Mouse (Mus musculus): ENCODE results near the gene Flt3l.

The Flt3l gene

DNA sequence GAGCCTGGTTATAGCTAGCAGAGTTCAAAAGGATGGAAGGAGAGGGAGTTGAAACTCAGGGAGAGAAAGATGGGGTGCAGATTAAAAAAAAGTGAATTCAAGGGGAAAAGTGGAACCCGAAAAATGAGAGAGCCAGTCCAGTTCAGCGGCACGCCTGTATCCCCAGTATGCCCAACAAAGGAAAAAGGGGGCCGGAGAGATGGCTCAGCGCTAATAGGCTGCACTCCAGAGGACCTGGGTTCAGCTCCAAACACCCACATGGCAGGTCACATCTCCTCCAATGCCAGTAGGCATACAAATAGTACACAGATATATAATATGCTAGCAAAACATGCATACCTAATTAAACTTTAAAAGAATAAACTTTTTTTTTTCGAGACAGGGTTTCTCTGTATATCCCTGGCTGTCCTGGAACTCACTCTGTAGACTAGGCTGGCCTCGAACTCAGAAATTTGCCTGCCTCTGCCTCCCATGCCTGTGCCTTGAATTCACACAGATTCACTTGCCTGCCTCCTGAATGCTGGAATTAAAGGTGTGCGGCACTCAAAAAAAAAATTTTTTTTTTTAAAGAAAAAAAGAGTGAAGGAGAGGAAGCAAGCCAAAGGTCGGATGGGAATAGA lies 26.9 kb upstream of the Flt3l start:
- WGBS: 65% methylated on average over 9 of the region's 9 CpGs

DNA sequence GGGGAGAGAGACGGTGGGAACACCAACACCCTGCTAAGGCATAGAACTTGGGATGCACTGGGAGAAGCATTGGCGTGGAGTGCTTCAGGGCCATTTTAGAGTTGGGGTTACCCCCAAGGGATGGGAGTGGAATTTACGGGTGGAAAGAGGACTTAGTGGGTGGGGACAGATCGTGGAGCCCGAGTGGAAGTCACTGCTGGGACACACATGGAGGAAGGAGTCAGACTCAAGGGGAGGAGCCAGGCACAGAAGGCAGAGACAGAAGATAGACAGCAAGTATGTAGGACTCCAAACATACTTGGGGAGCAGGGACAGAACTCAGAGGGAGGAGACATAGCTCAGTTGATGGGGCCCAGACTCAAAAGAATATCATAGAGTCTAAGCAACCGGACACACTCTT lies 26.3 kb upstream of the Flt3l start:
- WGBS: 14% methylated on average over 6 of the region's 6 CpGs

DNA sequence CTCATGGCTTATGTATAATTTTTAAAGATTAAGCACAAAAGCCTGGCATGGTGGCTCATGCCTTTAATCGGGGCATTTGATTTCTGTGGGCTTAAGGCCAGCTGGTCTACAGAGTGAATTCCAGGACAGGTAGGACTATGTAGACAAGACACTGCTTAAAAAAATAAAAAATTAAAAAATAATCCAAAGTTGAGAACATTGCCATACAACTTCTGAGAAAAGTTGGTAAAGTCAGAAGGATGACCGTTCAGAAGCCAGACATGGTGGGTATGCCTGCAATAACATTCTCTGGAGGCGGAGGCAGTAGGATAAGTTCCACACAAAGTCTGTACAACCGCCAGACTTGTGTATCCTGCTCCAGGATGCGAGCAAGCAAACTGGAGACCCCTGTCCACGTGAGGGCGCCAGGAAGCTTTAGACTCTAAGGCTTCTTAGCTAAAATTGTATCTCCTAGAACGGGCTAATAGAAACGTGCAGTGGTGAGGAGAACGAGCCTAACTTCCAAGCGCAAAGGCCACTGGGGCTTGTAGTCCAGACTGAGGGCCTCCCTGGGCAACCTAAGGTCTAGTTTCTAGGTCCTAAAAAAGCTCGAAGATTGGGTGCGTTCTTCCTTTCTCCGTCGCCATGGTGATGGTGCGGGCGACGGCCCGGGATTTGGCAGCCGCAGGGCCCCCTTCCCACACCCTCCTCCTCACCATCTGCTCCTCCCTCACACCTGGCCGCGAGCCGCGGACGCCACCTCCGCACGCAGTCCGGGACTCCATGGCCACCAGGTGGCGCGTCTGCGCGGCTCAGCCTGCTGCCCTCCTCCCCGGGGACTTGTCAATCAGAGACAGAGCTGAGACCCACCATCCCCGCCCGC lies 25.6 kb upstream of the Flt3l start:
- WGBS: 3% methylated on average over 35 of the region's 35 CpGs

DNA sequence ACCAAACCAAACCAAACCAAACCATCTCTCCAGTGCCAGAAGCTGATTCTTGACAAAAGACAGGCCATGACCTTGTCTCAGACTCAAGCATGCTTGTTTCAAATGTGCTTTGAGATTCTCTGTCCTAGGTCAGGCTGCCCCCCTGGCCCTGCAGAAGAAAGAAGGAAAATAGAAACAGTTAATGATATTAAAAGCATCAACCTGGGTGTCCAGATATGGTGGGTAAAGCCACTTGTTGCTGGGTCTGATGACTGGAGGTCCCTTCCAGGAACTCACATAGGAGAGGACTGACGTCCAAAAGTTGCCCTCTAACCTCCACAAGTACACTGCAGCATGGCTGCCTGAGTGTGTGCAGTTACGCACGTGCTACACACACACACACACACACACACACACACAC lies 24.6 kb upstream of the Flt3l start:
- WGBS: 90% methylated on average over 3 of the region's 3 CpGs

DNA sequence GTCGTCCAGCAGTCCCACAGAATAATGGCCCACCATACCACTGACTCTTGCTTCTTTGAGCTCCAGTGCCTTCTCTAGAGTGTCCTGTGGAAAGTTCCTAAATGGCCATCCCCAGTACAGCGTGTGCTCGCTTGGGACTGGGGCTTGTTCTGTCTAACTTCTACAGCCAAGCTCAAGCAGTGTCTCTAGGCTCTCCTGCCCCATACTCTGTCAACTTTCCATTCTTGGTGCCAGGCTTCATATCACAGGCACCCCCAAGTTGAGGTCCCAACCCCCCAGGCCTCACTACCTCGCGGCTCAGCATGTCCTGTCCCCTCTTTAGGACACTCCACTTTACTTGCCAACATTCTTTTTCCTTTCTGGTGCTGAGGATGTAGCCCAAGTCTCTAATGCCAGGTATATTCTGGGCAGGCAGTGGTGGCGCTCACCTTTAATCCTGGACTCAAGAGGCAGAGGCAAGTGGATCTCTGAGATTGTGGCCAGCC lies 24.1 kb upstream of the Flt3l start:
- WGBS: 96% methylated on average over 6 of the region's 6 CpGs

DNA sequence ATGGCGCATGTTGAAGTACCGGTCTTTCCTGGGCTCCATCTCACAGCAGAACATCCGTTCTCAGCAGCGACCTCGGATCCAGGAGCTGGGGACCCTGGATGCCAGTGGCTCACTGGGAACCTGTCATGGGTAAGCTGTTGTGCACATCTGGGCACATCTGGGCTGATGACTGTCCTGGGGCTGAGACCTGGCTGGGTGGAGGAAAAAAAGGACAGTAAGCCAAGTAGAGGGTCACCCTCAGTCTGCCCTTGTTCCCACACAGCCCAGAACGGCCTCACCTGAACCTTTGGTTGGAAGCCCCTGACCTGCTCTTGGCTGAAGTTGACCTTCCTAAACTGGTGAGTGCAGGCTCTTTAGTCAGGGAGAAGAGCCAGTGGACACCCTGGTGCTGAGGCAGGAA lies 22.8 kb upstream of the Flt3l start:
- 95% methylated on average over 6 of the region's 6 CpGs for WGBS

DNA sequence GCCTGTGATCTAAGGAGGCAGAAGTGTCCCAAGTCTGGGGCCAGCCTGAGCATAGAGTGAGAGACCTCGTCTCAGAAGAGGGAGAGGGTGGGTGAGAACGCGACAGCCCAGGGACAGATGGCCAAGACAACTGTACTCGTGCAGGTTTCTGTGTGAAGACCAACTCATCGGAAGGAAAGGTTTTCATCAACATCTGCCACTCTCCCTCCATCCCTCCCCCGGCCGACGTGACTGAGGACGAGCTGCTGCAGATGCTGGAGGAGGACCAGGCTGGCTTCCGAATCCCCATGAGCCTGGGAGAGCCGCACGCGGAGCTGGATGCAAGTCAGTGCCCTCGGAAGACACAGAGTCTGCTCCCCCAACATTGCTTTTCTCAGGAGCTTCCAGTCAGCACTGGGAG lies 21.2 kb upstream of the Flt3l start:
- 56% methylated on average over 14 of the region's 14 CpGs for WGBS

DNA sequence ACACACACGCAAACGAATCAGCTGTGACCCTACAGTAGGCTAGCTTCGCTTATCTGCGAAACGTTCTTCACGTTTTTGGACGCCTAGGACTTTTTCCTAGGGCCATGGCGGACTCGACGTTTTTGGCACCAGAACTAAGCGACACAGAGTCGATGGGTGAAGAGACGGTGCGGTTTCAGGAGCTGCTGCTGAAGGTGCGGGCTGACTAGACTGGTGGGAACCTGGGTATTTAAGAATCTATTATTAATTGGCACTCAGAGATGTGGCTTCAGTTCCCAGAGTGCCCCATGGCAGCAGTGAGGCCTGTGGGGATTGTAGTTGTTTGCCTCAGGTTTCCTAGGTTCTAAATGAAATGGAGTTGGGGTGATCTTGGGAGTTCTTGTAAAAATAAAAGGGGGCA lies 20.0 kb upstream of the Flt3l start:
- 93% methylated on average over 15 of the region's 15 CpGs for WGBS

DNA sequence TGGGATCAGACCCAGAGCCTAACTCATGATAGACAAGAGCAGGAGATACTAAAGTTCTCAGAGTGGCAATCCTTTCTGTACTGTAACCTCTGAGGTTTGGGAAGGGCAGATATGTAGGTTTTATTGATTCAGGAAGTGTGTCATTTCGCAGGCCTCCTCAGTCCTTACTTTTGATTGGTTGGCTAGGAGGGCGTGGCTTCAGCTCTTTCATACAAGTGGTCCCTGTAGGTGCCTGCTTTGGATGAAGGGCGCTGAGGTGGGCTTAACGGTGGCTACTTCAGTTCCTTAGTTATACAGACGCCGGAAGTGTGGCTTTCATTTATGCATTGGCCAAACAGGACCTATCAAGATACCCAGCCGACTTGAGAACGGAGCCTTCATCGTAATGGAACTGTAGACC lies 19.4 kb upstream of the Flt3l start:
- WGBS: 85% methylated on average over 9 of the region's 9 CpGs

DNA sequence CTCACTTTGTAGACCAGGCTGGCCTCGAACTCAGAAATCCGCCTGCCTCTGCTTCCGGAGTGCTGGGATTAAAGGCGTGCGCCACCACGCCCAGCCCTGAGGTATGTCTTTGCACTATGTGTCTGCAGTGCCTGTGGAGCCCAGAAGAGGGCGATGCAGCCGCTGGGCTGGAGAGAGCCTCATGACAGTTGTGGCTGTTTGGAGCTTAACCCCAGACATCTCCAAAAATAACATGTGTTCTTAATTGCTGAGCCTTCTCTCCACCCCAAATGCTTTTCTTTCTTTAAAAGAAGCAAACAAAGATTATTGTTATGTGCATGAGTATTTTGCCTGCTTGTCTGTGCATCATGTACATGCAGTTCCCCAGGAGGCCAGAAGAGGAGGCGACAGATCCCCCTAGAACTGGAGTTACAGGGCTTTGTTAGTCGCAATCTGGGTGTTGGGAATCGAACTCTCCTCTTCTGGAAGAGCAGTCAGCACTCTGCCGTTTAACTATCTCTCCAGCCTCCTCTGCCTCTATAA lies 18.8 kb upstream of the Flt3l start:
- 73% methylated on average over 12 of the region's 12 CpGs for WGBS

DNA sequence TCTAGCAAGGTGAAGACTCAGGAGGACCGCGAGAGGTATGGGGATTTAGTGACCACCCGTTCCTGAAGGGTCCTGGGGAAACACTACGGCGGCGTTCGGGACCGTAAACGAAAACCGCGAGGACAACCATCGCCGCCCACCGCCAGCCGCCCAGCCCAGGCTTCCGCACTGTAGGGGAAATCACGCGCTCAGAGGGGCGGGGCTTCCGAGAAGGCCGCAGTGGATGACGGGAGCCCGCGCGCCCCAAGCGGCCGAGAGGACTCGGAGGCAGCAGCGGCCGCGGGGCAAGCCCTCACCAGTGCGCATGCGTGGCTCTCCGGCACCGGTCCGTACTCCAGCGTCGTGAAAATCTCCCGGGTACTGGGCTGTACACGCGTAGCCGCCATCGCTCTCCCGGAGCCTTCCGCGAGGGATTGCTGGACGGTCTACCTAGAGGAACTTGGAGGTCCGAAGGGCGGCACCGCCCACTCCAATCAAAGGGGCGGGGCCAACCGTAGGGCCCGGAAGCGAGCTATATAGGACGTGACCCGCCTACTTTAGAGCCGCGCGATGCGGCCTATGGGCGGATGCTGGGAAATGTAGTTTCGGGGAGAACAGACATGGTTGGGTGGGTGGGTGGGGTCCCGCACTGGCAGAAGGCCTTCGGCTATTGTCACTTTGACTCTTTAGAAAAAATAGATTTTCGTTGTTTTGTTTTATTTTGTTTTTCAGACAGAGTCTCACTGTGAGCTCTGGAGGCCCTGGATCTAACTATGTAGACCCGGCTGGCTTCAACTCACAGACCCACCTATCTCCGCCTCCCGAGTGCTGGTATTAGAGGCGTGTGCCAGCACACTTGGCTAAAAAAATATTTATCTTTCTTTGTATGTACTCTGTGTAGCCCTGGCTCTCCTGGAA lies 18.1 kb upstream of the Flt3l start, which contains the start of the genes Pih1d1 and Aldh16a1:
Gene Pih1d1 (plus strand): TSS at position 208 of the 897 bp plus-strand sequence.
Gene Aldh16a1 (minus strand): TSS at position 489 of the 897 bp plus-strand sequence.
- 3% methylated on average over 69 of the region's 69 CpGs for WGBS

DNA sequence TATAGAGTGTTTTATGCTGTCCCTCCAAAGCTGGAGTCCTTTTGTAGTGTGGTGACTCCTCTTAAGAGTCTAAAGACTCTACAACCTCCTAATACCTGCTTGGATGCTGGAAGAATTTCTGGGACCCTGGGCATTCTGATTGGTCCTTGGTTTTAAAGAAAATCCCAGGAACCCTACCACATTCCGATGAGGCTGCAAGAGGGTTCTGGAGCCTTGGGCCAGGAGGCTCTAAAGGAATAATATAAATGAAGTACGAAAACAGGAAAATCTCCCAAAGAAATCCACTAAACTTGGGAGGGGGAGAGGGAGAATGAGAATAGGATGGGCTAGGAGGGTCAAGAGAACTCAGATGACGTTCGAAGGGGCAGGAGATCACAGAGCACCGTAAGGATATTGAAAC lies 17.4 kb upstream of the Flt3l start:
- WGBS: 1% methylated on average over 5 of the region's 5 CpGs

DNA sequence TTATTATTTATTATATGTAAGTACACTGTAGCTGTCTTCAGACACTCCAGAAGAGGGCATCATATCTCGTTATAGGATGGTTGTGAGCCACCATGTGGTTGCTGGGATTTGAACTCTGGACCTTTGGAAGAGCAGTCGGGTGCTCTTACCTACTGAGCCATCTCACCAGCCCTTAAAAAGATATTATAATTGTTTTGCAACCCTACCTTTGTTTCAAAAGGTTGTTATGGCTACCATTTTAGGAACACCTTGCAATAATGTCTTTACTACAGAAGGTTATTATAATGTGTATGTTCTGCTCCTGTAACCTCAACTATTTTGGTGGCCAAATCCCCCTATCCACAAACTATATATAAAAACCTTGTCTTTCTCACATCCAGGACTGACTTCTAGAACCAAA lies 16.8 kb upstream of the Flt3l start:
- WGBS: 91% methylated on average over 2 of the region's 2 CpGs

DNA sequence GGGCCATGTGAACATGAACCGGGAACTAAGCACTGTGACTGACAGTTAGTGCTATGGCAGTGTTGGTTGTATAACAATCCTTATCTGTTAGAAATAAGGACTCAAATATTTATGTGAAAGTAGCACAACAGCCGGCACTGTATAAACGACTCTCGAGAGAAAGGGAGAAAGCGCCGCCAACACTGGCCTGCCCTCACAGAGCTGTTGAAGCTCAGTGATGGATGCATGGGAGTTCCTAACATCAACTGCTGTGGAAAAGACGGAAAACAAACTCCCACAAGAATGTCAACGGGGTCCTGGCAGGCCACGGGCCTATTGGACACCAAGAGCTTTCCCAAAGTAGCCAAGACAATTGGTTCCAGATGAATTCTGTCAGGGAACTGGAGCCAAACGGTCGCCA lies 15.1 kb upstream of the Flt3l start:
- WGBS: 51% methylated on average over 11 of the region's 11 CpGs

DNA sequence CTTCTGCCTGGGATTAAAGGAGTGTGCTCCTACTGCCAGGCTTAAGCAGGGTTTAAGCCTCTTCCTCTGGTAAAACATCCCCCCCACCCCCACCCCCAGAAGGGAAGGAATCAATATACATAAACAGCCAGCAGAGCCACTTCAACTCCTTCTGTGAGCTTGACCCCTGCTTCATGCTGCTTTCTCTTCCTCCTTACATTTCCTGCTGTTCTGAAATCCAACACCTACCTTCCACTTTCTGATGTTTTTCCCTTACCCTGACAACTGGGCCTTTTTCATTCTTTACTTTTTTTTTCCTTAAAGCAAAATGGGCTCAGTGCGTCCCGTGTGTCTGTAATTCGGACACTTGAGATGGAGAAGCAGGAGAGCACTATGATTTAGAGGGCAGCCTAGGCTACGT lies 14.1 kb upstream of the Flt3l start:
- 79% methylated on average over 4 of the region's 4 CpGs for WGBS

DNA sequence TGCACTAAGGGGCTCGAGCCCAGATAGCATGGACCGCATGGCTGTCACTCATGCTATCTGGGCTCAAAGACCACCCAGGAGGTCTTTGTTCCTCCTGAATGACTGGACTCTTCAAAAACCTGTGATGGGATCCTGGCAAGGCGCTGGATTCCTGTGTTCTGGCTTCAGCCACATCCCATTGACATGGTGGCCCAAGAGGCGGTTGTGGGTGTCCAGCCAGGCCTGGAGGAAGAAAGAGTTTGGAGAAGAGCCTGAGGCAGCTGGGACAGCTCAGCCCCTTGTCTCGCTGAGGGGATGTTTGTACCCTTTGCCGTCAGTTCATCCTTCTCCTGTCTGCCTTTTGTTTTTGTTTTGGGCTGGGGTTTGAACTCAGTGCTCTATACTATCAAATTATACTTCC lies 13.3 kb upstream of the Flt3l start:
- WGBS: 73% methylated on average over 6 of the region's 6 CpGs

DNA sequence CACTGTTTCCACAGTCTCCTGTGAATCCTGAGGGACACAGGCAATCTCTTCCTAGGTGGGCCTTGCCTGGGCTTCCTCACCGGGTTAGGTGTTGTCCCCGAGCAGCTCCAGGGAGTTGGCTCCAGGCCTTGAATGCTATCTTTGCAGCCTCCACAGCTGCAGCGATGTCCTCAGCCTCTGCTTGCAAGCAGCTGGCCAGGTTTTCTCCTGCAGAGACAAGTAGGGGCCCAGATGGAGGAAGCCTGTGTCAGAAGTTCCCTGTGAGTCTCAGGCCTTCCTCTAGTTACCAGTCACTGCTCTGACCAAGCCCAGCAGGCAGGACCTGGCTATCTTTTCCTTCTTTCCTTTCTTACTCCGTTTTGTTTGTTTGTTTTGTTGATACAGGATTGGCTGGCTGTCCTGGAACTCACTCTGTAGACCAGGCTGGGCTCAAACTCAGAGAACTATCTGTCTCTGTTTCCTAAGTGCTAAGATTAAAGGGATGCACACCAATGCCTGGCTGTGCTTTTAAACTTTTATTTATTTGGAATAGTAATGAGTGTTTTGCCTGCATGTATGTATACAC lies 12.4 kb upstream of the Flt3l start:
- WGBS: 77% methylated on average over 4 of the region's 4 CpGs

DNA sequence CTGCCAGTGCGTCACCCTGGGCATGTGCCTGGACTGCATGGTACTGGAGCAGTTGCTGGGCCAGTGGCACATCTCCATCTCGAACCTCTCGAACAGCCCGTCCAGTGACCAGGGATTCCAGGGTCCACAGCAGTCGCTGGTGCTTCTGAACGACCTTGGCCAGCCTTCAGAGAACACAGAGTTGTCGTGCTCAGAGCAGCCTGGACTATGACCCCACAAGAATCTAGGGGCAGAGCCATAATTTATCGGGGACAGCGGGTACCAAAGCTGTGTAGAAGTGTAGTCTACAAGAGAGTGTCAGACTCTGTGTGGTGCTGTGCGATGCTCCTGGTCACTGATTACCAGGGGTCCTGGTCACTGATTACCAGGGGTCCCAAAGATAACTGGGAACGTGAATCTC lies 11.7 kb upstream of the Flt3l start:
- WGBS: 93% methylated on average over 11 of the region's 11 CpGs

DNA sequence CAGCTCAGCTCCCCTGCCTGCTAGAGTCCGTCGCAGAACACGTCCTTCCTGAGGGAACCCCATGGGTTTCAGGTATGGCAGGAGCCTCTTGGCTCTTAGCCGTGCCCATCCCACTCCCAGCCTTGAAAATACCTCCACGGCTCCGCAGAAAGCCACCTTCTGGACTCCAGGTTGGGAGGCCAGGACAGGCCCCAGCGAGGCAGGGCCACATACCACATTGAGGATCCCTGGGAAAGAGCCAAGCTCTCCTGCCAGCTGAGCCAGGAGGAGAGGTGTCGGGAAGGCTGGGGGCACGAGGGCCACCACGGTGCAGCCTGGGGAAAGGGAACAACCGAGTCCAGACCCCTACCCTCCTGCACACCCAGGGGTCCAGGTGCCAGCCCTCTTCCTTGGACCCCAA lies 11.0 kb upstream of the Flt3l start:
- WGBS: 94% methylated on average over 11 of the region's 11 CpGs

DNA sequence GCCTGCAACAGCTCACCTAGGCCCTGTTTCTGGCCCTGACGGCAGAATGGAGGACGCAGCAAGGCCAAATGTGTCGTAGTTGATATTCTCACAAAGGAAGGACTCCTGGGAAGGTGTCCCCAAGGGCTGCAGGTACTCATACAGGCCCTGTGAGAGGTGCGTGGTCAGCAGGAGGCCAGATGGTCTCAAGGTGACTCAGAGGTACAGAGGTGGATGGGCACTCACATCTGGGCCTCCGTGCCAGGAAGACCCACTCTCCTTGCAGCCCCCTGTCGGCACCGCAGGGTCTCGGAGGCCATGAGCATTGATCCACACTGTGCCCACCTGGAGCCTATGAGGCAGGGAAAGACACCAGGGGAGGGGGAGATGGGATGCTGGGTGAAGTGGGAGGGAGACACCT lies 9.2 kb upstream of the Flt3l start:
- WGBS: 98% methylated on average over 8 of the region's 8 CpGs

DNA sequence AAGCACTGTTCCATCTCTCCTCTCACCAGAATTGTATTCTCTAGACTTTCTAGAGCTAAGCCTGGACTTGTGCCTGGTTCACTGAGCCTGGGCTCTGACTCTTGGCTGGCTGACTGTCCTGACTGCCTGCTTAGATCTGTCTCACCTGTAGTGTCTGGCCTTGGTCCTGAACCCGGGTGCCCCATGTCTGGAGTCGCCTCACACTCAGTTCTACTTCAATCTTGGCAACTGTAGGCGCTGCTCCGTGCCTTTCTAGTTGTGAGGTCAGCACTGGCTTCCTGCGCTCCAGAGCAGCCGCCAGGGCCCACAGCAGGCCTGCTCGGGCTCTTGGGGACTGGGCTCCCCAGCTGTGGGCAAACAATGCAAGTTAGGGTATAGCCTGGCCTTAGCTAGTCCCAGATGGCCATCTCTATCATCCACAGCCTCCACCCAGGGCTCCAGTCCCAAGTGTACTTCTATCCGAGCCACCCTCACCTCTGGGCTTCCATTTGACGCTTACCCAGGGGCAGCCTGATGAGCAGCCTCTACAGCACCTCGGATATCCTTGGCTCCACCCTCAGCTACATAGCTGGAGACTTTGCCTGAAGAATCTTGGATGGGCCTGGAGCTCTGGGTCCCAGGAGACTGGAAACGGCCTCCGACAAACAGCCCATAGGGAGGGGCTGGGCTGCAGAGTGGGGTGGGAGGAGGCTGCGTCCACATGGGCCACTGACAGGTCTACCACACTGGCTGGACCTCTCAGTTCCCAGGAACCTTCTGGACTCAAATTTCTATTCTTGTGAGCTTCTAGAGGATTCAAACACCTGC lies 8.3 kb upstream of the Flt3l start:
- WGBS: 90% methylated on average over 13 of the region's 13 CpGs
